Mouse (Mus musculus) heart, adult 2 months (tissue): Measurements from ENCODE around the gene Lrr1.

Experiments used
- CTCF ChIP-seq: fragments of 200-600 bp; IDR thresholded peaks from 2 replicates; pipeline ENCODE4 v1.8.1; 2022; ENCODE audit warnings: antibody characterized with exemption, mild to moderate bottlenecking, moderate library complexity
- EP300 ChIP-seq: fragments of 200-500 bp; IDR thresholded peaks from 2 replicates; pipeline ENCODE4 v1.6.1; 2011; ENCODE audit warnings: low read depth, low read length, control low read depth; ENCODE audit not compliant: insufficient read depth
- POLR2A ChIP-seq: fragments of 200-500 bp; IDR thresholded peaks from 2 replicates; pipeline ENCODE4 v1.6.1; 2011; ENCODE audit warnings: mild to moderate bottlenecking, low read depth, low read length, control low read depth; ENCODE audit not compliant: insufficient read depth

GRCm38 (mm10) chr12:69186811-69187471, 18.3 kb downstream of the Lrr1 start:
- TF ChIP-seq CTCF = no peak
- no peak for TF ChIP-seq EP300
- TF ChIP-seq POLR2A = no peak
